Mouse (Mus musculus) B cell, adult (primary cell): ENCODE measurements around the gene Zbtb22. TPM values are rescaled to one million over a fixed set of nuclear protein-coding genes. Genes with fewer than 3 reads are reported as not detected.

Experiments used
- total RNA-seq: library from RNA; stranded (reverse); gene quantifications from 4 replicates; pipeline ENCODE4 v1.2.4, GENCODE M21; 2023; ENCODE audit not compliant: inconsistent age

Zbtb22 gene
- 34.8 to 43.8 TPM (median 42.1 TPM) in 4 replicates for total RNA-seq

DNA sequence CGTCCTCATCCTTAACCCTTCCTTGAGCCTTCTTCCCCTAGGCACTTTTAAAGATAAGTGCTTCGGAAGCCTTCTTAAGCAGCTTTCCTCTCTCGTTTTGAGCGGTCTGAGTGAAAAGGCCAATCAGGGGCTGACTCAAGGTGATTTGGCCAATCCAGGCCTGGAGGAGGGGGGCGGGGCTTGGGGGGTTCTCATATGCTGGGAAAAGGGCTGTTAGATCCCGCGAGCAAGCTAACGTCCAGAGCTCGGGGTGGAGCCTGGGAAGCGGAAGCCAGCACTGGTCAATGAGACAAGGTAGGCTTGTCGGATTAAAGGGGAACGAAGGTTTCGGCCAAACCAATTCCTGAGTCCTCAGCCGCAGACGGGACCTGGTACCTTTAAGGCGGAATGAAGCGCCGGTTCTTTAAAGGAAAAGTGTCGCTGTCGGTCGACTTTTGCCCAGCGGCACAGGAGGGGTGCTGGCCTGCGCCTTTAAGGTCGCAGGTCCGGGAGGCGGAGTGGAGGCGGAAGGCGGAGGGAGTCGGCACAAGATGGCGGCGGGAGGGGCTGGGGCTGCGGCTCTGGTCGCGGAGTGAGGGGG lies at the start of gene Zbtb22, which contains the start of gene Tapbp:
Gene Zbtb22, plus strand, starts transcription at position 234 of the 580 bp plus-strand sequence.
Gene Tapbp, plus strand, starts transcription at position 229 of the 580 bp plus-strand sequence.

DNA sequence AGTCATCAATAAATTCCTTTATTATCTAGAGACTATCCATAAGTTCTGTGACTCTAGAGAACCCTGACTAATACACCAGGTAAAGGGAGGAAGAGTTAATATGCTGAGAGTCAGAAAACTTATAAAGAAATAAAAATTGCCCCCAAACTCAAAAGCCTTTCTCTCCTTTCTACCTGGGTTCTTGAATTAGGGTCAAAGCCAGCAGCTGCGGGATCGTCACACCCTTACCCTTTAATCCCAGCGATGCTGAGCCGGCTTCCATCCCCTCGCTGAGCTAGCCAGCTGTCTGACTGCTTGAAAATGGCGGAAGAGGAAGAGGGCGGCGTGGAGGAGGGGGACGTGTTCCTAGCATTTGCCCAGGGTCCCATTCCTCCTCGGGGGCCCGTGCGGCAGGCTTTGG lies 42.2 kb upstream of the Zbtb22 start, which contains the start of gene Gm7029:
Gene Gm7029, plus strand, starts transcription at position 301 of the 400 bp plus-strand sequence.

DNA sequence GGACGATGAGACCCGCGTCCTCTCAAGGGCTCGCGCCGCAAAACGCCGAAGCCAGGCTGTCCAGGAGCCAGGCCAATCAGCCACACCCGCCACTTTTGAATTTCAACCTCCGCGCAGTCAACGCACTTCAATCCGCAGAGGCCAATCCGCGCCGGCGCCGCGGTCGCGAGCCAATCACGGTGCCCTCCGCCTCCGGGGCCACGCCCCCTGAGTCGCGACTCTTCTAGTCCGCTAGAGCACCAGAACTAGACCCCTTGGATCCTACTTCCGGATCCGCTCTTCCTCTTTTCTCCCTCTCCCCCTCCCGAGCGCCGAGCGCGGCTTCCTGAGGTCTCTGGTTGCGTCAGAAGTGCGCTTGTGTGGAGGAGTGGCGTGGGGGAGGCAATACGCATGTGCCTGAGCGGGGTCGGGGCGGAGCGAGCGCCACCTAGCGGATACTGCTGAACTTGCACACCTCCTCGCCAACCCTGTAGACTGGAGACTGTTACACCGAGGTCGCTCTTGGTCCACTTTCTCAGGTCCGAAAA lies 25.1 kb upstream of the Zbtb22 start, which contains the start of gene Kifc1:
Gene Kifc1, minus strand, starts transcription at position 129 of the 527 bp plus-strand sequence.

DNA sequence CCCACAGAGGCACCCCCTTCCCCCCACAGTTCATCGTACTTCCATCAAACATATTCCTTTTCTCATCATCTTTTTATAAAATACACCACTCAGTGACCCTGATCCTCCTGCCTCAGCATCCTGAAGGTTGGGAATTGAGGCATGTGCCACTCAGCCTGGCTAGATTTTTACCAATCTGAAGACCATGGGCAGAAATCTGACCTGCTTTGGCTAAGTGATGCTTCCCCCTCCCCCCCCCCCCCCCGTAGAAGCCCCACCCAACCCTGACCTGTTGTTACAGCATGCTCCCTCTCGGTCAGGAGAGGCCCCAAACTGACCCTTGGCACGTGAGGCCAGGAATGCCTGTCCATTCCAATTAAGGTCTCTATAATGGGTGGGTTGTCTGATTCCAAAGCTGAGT lies 10.9 kb upstream of the Zbtb22 start, which contains the start of gene Platr17:
Gene Platr17, plus strand, starts transcription at position 301 of the 400 bp plus-strand sequence.

DNA sequence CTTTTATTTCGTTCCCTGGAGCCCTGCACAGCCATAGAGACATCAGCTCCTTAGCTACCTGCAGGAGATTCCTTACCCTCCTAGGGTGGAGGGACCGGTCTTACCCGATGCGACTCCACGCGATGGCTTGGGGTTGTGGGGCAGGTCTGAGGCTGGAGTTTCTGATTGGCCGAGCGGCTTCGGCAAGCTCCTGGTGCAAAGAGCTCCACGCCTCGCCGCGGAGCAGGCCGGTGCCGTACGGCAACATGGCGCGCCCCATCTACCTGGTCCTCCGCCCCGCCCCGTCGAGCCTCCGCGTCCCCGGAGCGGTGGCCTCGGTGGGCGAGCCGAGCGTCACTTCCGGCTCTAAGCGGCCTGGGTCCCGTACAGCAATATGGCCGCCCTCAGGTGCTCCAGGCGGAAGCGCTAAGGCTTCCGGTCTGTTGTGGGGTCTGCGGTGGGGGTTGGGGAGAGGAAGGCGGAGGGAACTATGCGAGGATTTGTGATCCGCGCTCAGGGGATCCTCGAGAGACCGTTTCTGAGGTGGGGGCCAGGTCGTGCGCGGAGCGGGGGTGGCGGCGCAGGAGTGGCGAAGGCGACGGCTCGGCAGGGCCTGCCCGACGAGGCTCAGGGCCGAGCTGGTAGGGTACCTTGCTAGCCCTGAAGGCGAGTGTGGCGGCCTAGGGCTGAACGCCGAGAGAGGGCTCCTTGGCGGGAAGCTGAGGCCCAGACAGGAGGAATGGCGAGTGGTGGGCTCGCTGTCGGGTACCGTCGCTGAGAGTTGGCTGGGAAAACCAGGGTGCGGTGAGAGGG lies 6.4 kb upstream of the Zbtb22 start, which contains the start of gene Daxx:
Gene Daxx, plus strand, starts transcription at position 338 of the 792 bp plus-strand sequence.

DNA sequence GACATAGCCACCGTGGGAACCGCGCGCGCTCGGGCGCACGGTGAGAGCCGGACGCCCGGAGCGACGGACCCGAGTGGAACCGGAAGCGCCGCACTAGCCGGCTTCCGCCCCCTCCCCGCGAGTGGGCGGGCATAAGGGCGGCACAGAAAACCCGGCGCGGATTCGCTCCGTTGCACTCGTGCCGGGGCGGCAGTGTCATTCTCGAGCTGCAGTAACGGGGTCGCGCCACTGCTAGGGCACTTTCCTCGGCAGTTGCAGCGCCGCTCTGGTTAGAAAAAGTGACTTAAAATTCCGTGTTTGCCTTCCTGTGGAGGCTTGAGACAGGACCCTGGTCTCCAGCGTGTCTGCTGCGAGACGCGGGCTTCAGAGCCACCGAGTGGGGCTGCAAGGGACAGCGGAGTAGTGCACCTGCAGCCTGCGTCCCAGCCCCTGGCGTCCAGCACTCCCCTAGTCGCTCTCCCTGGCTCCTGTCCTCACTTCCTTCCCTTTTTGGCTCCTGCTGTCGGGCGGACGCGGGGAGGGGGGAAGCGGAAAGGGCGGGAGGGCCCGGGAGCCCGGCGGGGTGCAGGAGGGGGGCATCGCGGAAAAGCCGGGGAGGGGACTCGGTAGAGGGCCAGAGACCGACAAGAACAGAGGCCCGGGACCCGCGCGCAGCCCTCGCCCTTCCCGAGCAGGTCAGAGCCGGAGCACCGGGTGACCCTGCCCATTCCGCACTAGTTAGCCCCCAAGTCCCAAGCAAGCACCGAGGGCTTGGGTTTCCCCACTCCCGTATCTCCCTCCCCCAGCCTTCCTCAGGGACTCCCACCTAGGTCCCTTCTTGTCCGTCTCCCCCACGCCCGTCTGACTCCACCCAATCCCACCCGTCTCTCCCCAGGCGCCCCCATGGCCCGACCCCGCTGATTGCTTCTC lies 13.9 kb downstream of the Zbtb22 start, which contains the start of gene Rgl2:
Gene Rgl2, plus strand, starts transcription at position 173 of the 909 bp plus-strand sequence.

DNA sequence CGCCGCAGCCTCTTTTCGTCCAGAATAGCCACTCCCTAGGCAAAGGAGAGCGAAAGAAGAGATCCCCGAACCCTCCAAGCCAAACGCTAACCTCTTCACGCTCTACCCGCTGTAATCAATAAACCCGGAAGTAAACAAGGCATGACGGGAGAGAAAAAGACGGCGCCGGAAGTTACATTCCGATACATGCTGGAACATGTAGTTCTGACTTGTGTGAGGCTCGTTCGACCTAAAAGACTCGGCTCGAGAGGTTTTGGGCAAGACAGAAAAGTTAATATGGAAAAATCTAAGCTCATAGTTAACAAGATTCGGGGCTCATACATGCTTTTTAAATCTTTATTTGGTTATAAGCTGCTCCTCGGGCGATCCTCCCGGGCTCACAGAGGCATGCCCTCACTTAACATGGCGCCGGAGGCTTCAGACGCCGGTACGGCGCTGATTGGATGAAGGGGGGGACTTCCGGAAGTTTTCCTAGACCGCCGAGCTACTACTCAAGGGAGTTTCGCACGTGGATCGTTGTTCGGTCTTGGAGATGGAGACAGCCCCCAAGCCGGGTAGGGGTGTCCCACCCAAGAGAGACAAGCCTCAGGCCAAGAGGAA lies 24.6 kb downstream of the Zbtb22 start, which contains the start of the genes Pfdn6 and Wdr46:
Gene Pfdn6, minus strand, starts transcription at position 138 of the 600 bp plus-strand sequence.
Gene Wdr46, plus strand, starts transcription at position 455 of the 600 bp plus-strand sequence.

DNA sequence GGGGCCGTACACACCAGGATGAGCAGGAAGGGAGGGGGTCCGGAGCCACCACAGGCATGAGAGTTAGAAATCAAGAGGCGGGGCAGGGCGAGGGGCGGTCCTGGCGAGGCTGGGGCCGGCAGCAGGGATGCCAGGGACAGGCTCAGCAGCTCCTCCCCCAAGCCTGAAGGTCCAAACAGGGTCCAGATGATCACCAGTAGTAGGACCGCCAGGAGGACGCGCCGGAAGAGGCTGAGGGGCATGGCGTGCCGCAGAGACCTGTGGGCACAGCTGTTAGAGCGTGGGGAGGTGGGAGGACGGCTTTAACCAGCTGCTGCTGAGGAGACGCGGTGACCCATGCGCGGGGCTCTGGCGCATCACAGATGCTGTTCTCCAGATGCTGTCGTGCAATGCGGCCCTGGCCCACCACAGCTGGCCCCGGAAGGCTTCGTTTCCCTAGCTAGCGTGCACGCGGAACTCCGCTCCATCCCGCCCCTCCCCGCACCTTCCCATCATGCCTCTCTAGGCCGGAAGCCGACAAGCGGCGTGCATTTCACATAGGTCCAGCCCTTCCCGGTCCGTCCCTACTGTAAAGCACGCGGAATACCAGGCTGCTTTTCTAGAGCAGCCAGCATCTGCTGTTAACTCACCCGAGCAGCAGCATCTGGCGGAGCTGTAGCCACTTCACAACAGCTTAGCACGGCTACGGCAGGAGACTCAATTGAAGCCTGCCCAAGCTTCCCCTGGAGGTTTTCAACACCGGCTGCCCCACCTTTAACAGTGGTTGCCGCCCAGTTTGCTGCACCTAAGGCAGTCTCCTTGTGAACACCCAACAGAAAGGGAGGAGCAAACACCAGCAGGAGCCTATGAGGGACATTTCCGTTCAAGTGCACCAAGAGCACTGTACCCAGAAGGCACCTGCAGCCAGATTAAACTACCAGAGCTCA lies 35.6 kb downstream of the Zbtb22 start, which contains the start of gene B3galt4:
Gene B3galt4, minus strand, starts transcription at position 468 of the 926 bp plus-strand sequence.

DNA sequence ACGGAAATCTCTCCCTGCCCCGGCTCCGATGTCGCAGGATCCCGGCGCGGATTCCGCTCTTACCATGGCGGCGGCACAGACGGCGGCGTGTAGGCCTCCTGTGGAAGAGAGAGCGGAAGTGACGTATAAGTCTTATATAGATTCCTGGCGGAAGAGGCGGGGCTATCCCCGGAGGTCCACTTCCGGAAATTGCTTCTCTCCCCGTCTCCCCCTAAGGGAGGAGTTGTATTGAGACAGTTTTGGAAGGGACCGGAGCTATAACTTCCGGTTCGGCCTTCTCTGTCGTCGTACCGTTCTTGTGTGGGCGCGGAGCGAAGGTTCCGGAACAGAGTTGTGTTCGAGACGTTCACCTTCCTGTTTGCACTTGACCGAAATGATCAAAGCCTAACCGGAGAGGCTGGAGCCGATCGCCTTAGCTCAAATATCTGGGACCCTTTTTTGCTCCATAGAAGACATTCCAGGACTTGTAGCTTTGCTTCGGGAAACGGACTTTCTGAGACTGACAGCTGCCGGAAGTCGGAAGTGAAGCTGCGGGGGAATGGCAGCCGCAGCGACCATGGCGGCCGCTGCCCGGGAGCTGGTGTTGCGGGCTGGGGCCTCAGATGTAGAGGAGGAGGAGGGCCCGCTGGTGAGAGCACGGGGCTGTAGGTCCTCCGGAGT lies 40.0 kb downstream of the Zbtb22 start, which contains the start of the genes Vps52 and Rps18:
Gene Vps52, plus strand, starts transcription at position 258 of the 660 bp plus-strand sequence.
Gene Rps18, minus strand, starts transcription at position 447 of the 660 bp plus-strand sequence.

Other genes starting within 250 kb of the Zbtb22 start
- gene Hnrnpm, start 229.0 kb upstream of the Zbtb22 start, total RNA-seq, result 356 to 376 TPM (median 371 TPM) in 4 replicates
- gene March2, start 197.2 kb upstream of the Zbtb22 start, total RNA-seq, result 45.6 to 49.2 TPM (median 46.3 TPM) in 4 replicates
- gene Rab11b, start 155.4 kb upstream of the Zbtb22 start, total RNA-seq, result 205 to 231 TPM (median 213 TPM) in 4 replicates
- 0.24 to 1.2 TPM (median 0.64 TPM) in 4 replicates for gene Angptl4, start 134.1 kb upstream of the Zbtb22 start, total RNA-seq
- 1.9 to 3.7 TPM (median 2.4 TPM) in 4 replicates for gene Kank3, start 105.4 kb upstream of the Zbtb22 start, total RNA-seq
- 3,373 to 3,666 TPM (median 3,453 TPM) in 4 replicates for gene Rps28, start 91.3 kb upstream of the Zbtb22 start, total RNA-seq
- 144 to 160 TPM (median 152 TPM) in 4 replicates for gene Ndufa7, start 91.3 kb upstream of the Zbtb22 start, total RNA-seq
- 6.1 to 11.2 TPM (median 7.1 TPM) in 4 replicates for gene Cd320, start 72.8 kb upstream of the Zbtb22 start, total RNA-seq
- not detected in 4 replicates for gene Gm7029, start 42.1 kb upstream of the Zbtb22 start, total RNA-seq
- 3.7 to 6.1 TPM (median 5.8 TPM) in 4 replicates for gene Kifc1, start 25.2 kb upstream of the Zbtb22 start, total RNA-seq
- gene Platr17, start 10.8 kb upstream of the Zbtb22 start, total RNA-seq, result 0.90 to 0.93 TPM in 2 of 4 replicates, not detected in the others
- 43.5 to 64.5 TPM (median 57.8 TPM) in 4 replicates for gene Daxx, start 6.5 kb upstream of the Zbtb22 start, total RNA-seq
- 459 to 514 TPM (median 471 TPM) in 4 replicates for gene Tapbp, start within 50 bp of the Zbtb22 start, total RNA-seq
- 181 to 200 TPM (median 191 TPM) in 4 replicates for gene Rgl2, start 13.6 kb downstream of the Zbtb22 start, total RNA-seq
- 48.8 to 71.2 TPM (median 65.7 TPM) in 4 replicates for gene Pfdn6, start 24.4 kb downstream of the Zbtb22 start, total RNA-seq
- gene Wdr46, start 24.8 kb downstream of the Zbtb22 start, total RNA-seq, result 37.2 to 41.1 TPM (median 38.8 TPM) in 4 replicates
- gene B3galt4, start 35.6 kb downstream of the Zbtb22 start, total RNA-seq, result 4.6 to 6.3 TPM (median 6.0 TPM) in 4 replicates
- gene Vps52, start 39.9 kb downstream of the Zbtb22 start, total RNA-seq, result 84.3 to 90.2 TPM (median 84.9 TPM) in 4 replicates
- 1,477 to 1,581 TPM (median 1,522 TPM) in 4 replicates for gene Rps18, start 40.1 kb downstream of the Zbtb22 start, total RNA-seq
- 2,828 to 3,180 TPM (median 3,118 TPM) in 4 replicates for gene H2-K1, start 84.4 kb downstream of the Zbtb22 start, total RNA-seq
- gene Ring1, start 108.8 kb downstream of the Zbtb22 start, total RNA-seq, result 37.0 to 44.6 TPM (median 37.7 TPM) in 4 replicates
- 116 to 159 TPM (median 139 TPM) in 4 replicates for gene H2-Ke6, start 112.2 kb downstream of the Zbtb22 start, total RNA-seq
- gene Slc39a7, start 115.8 kb downstream of the Zbtb22 start, total RNA-seq, result 76.7 to 88.4 TPM (median 86.4 TPM) in 4 replicates
- 108 to 117 TPM (median 111 TPM) in 4 replicates for gene Rxrb, start 115.9 kb downstream of the Zbtb22 start, total RNA-seq
- gene Col11a2, start 123.5 kb downstream of the Zbtb22 start, total RNA-seq, result 5.6 to 8.4 TPM (median 6.7 TPM) in 4 replicates
- 197 to 229 TPM (median 217 TPM) in 4 replicates for gene H2-Oa, start 176.4 kb downstream of the Zbtb22 start, total RNA-seq
- 618 to 656 TPM (median 649 TPM) in 4 replicates for gene H2-DMa, start 203.6 kb downstream of the Zbtb22 start, total RNA-seq
- gene Brd2, start 206.7 kb downstream of the Zbtb22 start, total RNA-seq, result 428 to 472 TPM (median 457 TPM) in 4 replicates
- gene H2-DMb2, start 227.4 kb downstream of the Zbtb22 start, total RNA-seq, result 1,549 to 1,567 TPM (median 1,559 TPM) in 4 replicates
- 652 to 777 TPM (median 691 TPM) in 4 replicates for gene H2-DMb1, start 237.2 kb downstream of the Zbtb22 start, total RNA-seq